Mouse (Mus musculus) heart, postnatal 0 days (tissue): ENCODE results near the gene Tysnd1. TPM values are rescaled to one million over a fixed set of nuclear protein-coding genes. Genes with fewer than 3 reads are reported as not detected.

Source experiments
- ATAC-seq: fragments of 200-750 bp; cut with Nextera tagmentation; 2 replicates; pipeline ENCODE4 v1.8.0; 2017; ENCODE audit warnings: low read depth, moderate number of reproducible peaks, moderate library complexity; ENCODE audit not compliant: insufficient read depth
- DNase-seq: peaks from one replicate; pipeline ENCODE4 v3.0.0-alpha.2; 2016; ENCODE audit warnings: low spot score
- H3K27ac ChIP-seq: fragments of 300-500 bp; sonication (generic); 2 replicates; pipeline ENCODE4 v1.5.1; 2014; ENCODE audit warnings: low read depth, mild to moderate bottlenecking
- H3K27me3 ChIP-seq: fragments of 300-500 bp; sonication (generic); 2 replicates; pipeline ENCODE4 v1.6.1; 2014; ENCODE audit warnings: low read length, mixed read lengths; ENCODE audit not compliant: control insufficient read depth, insufficient read depth
- H3K36me3 ChIP-seq: fragments of 300-500 bp; sonication (generic); replicated peaks from 2 replicates; pipeline ENCODE4 v1.6.1; 2014; ENCODE audit warnings: low read length, mixed read lengths; ENCODE audit not compliant: control insufficient read depth, insufficient read depth
- H3K4me1 ChIP-seq: fragments of 300-500 bp; sonication (generic); 2 replicates; pipeline ENCODE4 v1.6.1; 2014; ENCODE audit warnings: antibody characterized with exemption; ENCODE audit not compliant: control insufficient read depth, insufficient read depth
- H3K4me2 ChIP-seq: fragments of 300-500 bp; sonication (generic); 2 replicates; pipeline ENCODE4 v1.6.1; 2014; ENCODE audit warnings: low read depth, mild to moderate bottlenecking, low read length, moderate library complexity
- H3K4me3 ChIP-seq: fragments of 300-500 bp; sonication (generic); 2 replicates; pipeline ENCODE4 v1.5.1; 2014; ENCODE audit warnings: low read depth, low read length
- H3K9ac ChIP-seq: fragments of 300-500 bp; sonication (generic); replicated peaks from 2 replicates; pipeline ENCODE4 v1.6.1; 2014; ENCODE audit warnings: low read depth, low read length, mixed read lengths
- H3K9me3 ChIP-seq: fragments of 300-500 bp; sonication (generic); replicated peaks from 2 replicates; pipeline ENCODE4 v1.6.1; 2016; ENCODE audit warnings: low read length; ENCODE audit not compliant: control insufficient read depth
- CTCF ChIP-seq: IDR thresholded peaks from 2 replicates; pipeline ENCODE4 v1.5.1; 2016; ENCODE audit warnings: antibody characterized with exemption, control low read depth, low read depth
- EP300 ChIP-seq: IDR thresholded peaks from 2 replicates; pipeline ENCODE4 v1.6.1; 2016; ENCODE audit warnings: antibody characterized with exemption, low read depth
- WGBS: fragments of 180-500 bp; shearing (Covaris S2); extraction: QIAGEN DNeasy Blood & Tissue Kit; methylation state at CpG from one replicate; pipeline ENCODE4 v1.1.7; 2014; 5-methylcytosine and 5-hydroxymethylcytosine counted together
- polyA plus RNA-seq: library from polyadenylated mRNA; unstranded; fragments of >200 nt; fragmentation: Nextera tagmentation; extraction: Ambion mirVana; gene quantifications from 2 replicates; pipeline ENCODE4 v1.2.1, GENCODE M21; 2015
- total RNA-seq: library from RNA; depleted of rRNA; stranded (reverse); fragments of >200 nt; gene quantifications from 2 replicates; pipeline ENCODE4 v1.2.3, GENCODE M21; 2014; ENCODE audit warnings: low replicate concordance

Tysnd1 gene
- total and polyA plus RNA-seq, 2 experiments from 2014 or later, result 14.5 to 53.0 TPM

DNA sequence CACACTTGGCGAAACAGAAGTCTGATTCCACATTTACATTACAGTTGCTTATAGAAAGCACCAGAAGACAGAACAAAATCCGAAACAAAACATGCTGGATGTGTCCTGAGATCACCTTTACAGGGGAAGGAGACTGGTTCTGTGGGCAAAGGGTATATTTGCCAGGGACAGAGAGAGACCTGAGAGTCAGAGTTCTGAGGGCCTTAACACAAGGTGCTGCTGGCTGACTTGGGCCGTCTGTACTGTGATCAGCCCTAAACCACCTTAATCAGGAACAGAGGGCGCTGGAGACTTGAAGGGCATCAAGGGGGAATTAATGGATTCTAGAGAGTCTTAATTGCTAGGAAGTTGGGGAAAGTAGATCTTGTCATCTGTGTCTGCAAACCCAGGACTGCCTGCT, 1.8 kb upstream of the Tysnd1 start:
- DNase-seq, result no peak
- H3K4me3 ChIP-seq, result no peak overlapping the region
- no peak overlapping the region for H3K9ac ChIP-seq
- ATAC-seq, result no peak
- no peaks in the 10 kb centered on the region for H3K27me3 ChIP-seq
- WGBS, result 77% methylated on average over 4 of the region's 4 CpGs
- H3K27ac ChIP-seq, result no peak overlapping the region
- H3K4me2 ChIP-seq, result no peak overlapping the region
- H3K36me3 ChIP-seq, result peaks cover 45% of the 10 kb centered on the region
- H3K4me1 ChIP-seq, result peaks cover 11% of the 10 kb centered on the region
- H3K9me3 ChIP-seq, result no peaks in the 10 kb centered on the region
- TF ChIP-seq CTCF (no peak), EP300 (no peak)

DNA sequence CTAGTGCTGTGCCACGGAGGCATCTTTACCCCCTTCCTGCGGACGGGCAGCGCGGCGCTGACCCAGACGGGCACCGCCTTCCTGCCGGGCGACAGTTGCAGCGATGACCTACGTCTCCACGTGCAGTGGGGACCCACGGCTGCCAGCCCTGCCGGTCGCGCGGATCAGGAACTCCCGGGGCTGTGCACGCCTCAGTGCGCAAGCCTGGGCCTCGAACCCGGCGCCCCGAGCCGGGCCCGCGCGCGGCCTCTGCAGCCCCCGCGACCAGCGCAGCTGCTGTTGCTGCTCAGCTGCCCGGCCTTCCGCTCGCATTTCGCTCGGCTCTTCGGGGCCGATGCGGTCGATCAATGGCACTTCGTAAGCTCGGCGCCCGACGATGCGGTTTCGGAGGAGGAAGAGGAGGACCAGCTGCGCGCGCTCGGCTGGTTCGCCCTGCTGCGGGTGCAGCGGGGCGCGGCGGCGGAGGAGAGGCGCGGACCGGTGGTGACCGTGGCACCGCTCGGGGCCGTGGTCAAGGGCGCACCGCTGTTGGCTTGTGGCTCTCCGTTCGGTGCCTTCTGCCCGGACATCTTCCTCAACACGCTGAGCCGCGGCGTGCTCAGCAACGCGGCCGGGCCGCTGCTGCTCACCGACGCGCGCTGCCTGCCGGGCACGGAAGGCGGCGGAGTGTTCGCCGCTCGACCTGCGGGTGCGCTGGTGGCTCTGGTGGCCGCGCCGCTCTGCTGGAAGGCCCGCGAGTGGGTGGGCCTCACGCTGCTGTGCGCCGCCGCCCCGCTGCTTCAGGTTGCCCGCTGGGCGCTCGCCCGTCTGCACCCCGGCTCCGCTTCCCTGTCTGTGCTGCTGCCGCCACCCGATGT, 617 bp downstream of the Tysnd1 start:
- peak overlapping the region; percentile 69 for H3K9ac ChIP-seq
- H3K36me3 ChIP-seq, result peaks cover 31% of the 10 kb centered on the region
- H3K9me3 ChIP-seq, result no peaks in the 10 kb centered on the region
- DNase-seq (no peak), ATAC-seq (no peak; the same call in 1 of the 2 replicates)
- 0 out of 2 replicates have a peak overlapping the region, but pooled peaks have one; percentile 43 for H3K27ac ChIP-seq
- peaks cover 11% of the 10 kb centered on the region for H3K4me1 ChIP-seq
- peak overlapping the region; percentile 99 for H3K4me3 ChIP-seq
- no peaks in the 10 kb centered on the region for H3K27me3 ChIP-seq
- TF ChIP-seq EP300 (no peak), CTCF (no peak)
- under 1% methylated on average over 83 of the region's 111 CpGs for WGBS
- H3K4me2 ChIP-seq, result peak overlapping the region; percentile 100

DNA sequence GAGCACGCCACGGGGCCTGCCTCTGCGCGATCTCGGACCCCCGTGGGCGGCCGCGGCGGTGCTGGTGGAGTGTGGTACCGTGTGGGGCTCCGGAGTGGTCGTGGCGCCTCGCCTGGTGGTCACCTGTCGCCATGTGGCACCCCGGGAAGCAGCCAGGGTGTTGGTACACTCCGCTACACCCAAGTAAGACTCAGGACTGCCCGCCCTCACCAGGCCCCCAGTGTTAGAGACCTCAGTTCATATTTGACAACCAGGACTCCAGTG, 1.2 kb downstream of the Tysnd1 start:
- 10% methylated on average over 19 of the region's 19 CpGs for WGBS
- Histone ChIP-seq H3K9ac (peak overlapping the region; percentile 69), H3K36me3 (peaks cover 30% of the 10 kb centered on the region), H3K4me1 (peaks cover 11% of the 10 kb centered on the region), H3K9me3 (no peaks in the 10 kb centered on the region), H3K4me3 (peak overlapping the region; percentile 99), H3K27ac (no peak overlapping the region), H3K27me3 (no peaks in the 10 kb centered on the region), H3K4me2 (peak overlapping the region; percentile 100)
- DNase-seq (no peak), ATAC-seq (no peak)
- TF ChIP-seq EP300 (no peak), CTCF (no peak)

DNA sequence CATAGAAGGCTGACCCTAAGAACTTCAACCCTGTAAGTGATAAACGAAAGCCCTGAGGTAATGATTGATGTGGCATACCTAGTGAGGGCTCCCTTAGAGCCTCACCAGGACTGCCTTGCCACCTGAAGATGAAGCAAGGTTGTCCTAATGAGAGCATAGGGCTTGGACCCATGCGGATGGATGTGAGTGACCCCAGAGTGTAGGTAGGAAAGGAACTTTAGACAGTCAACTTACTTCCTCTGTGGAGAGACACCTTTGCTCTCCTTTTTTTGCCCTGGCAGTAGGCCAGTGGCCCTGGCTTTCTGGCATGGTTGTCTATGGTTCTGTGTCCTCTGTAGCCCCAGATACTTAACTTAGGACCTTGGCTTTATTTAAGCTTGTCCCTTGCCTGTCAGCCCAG, 1.7 kb downstream of the Tysnd1 start:
- no peak overlapping the region for H3K27ac ChIP-seq
- ATAC-seq, result no peak
- no peak for DNase-seq

DNA sequence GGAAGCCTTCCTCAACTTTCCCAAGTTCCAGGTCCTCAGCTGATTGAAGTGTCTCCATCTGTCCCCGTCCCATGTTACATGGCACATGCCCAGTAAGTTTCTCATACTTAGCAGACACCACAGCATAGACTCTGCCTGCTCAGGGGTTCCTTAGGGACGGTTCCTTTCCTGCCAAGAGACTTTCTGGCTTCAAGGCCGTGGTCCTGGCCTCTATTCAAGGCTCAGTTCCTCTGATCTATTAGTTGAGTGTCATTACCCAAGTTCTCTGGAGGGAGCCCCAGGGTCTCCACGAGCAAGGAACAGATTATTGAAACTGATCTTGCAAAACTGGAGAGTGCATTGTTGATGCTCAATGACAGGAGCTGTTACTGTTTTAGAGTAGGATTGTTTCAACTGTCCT, 9.3 kb downstream of the Tysnd1 start:
- DNase-seq, result no peak
- Histone ChIP-seq H3K9ac (no peak overlapping the region), H3K36me3 (peaks cover 33% of the 10 kb centered on the region), H3K27ac (no peak overlapping the region), H3K4me3 (no peak overlapping the region), H3K4me1 (no peaks in the 10 kb centered on the region), H3K9me3 (no peaks in the 10 kb centered on the region), H3K27me3 (no peaks in the 10 kb centered on the region), H3K4me2 (no peak overlapping the region)
- WGBS, result 71% methylated on average over 4 of the region's 4 CpGs
- no peak for ATAC-seq
- no peak for TF ChIP-seq EP300
- TF ChIP-seq CTCF, result no peak

More for the DNA sequence above, 1.7 kb downstream of the Tysnd1 start:
- 69% methylated on average over 2 of the region's 2 CpGs for WGBS
- Histone ChIP-seq H3K9me3 (no peaks in the 10 kb centered on the region), H3K27me3 (no peaks in the 10 kb centered on the region), H3K9ac (no peak overlapping the region), H3K36me3 (peaks cover 30% of the 10 kb centered on the region), H3K4me2 (peak overlapping the region; percentile 100), H3K4me3 (peak overlapping the region; percentile 99), H3K4me1 (peaks cover 11% of the 10 kb centered on the region)
- TF ChIP-seq CTCF (no peak), EP300 (no peak)
